Comparison of ENCODE assay signal across 13 mouse cellular contexts in genomic region chr14:100375218-100375983, GRCm38 (mm10).
DNase-seq lines count a peak whose midpoint lies in the region; ATAC-seq and TF ChIP-seq lines count a peak whose summit lies in the region.
"Had no signal": no experiment of that assay in that cellular context is flagged by ENCODE, and none has a peak within 500 bp of the region (broad histone marks: within the 10 kb centered on the region; RNA-seq: fewer than 3 reads in every experiment).

No protein-coding gene starts in this region.

- no peak for DNase-seq in layer of hippocampus, adult 2 months (ENCODE audit: low spot score in 2 of 2)
- DNase-seq in layer of hippocampus, postnatal 14 days (ENCODE audit: low spot score in 2 of 2), result no peak
- DNase-seq in hindbrain, embryonic 10.5 days (ENCODE audit: low spot score), result no peak
- no peak for DNase-seq in heart, adult 8-10 months (ENCODE audit: low spot score)
- no peak for DNase-seq in lung, adult 18-20 months
- DNase-seq: adrenal gland, postnatal 10 days; B cell, adult 2 months; cerebellum, adult 8-10 months had no signal

- peaks cover 11% of the 10 kb centered on the region; the same call in 1 of the 2 replicates for H3K4me1 ChIP-seq in hindbrain, embryonic 10.5 days (replicated peaks)
- H3K4me1 ChIP-seq in midbrain, embryonic 13.5 days (replicated peaks), result peaks cover 13% of the 10 kb centered on the region; the same call in 1 of the 2 replicates
- no peaks in the 10 kb centered on the region for H3K4me1 ChIP-seq in stomach, embryonic 16.5 days (ENCODE audit: control insufficient read depth, insufficient read depth, low read length)
- H3K4me1 ChIP-seq: heart, embryonic 15.5 days; kidney, embryonic 15.5 days had no signal

- peak overlapping the region; percentile 51; the same call in 1 of the 2 replicates for H3K9ac ChIP-seq in midbrain, embryonic 13.5 days (replicated peaks)
- no peak overlapping the region for H3K9ac ChIP-seq in stomach, embryonic 16.5 days (ENCODE audit: low read length)
- H3K9ac ChIP-seq: heart, embryonic 15.5 days; kidney, embryonic 15.5 days had no signal

- no peak for TF ChIP-seq CTCF in layer of hippocampus, adult 2 months (conservative IDR thresholded peaks at IDR 0.05)

- H3K4me2 ChIP-seq in midbrain, embryonic 13.5 days (replicated peaks), result peak overlapping the region; percentile 50
- H3K4me2 ChIP-seq in stomach, embryonic 16.5 days (ENCODE audit: low read depth, low read length), result peak overlapping the region; percentile 5; the same call in 1 of the 2 replicates
- H3K4me2 ChIP-seq: heart, embryonic 15.5 days; kidney, embryonic 15.5 days had no signal

- no peaks in the 10 kb centered on the region for H3K36me3 ChIP-seq in hindbrain, embryonic 10.5 days
- no peaks in the 10 kb centered on the region for H3K36me3 ChIP-seq in midbrain, embryonic 13.5 days
- H3K36me3 ChIP-seq in stomach, embryonic 16.5 days (ENCODE audit: control insufficient read depth, insufficient read depth, low read length), result no peaks in the 10 kb centered on the region
- H3K36me3 ChIP-seq: heart, embryonic 15.5 days; kidney, embryonic 15.5 days had no signal

- peak; percentile 90 for ATAC-seq in midbrain, embryonic 13.5 days
- ATAC-seq in stomach, embryonic 16.5 days (ENCODE audit: insufficient read depth, low FRiP score), result no peak
- ATAC-seq in megakaryocyte, adult 5-6 weeks (ENCODE audit: poor library complexity, severe bottlenecking), result no peak

- WGBS in hindbrain, embryonic 10.5 days, result 37% methylated on average over 8 of the region's 8 CpGs
- 18% methylated on average over 8 of the region's 8 CpGs for WGBS in midbrain, embryonic 13.5 days
- 41% methylated on average over 8 of the region's 8 CpGs for WGBS in stomach, embryonic 16.5 days

- H3K4me3 ChIP-seq in layer of hippocampus, adult 2 months, result peak overlapping the region; percentile 42
- H3K4me3 ChIP-seq in hindbrain, embryonic 10.5 days, result peak overlapping the region; percentile 30
- peak overlapping the region; percentile 29 for H3K4me3 ChIP-seq in midbrain, embryonic 13.5 days (replicated peaks)
- H3K4me3 ChIP-seq in stomach, embryonic 16.5 days (replicated peaks; ENCODE audit: low read length), result 0 out of 2 replicates have a peak overlapping the region, but pooled peaks have one; percentile 5
- H3K4me3 ChIP-seq: heart, embryonic 15.5 days; kidney, embryonic 15.5 days had no signal

- H3K9me3 ChIP-seq in hindbrain, embryonic 10.5 days, result peaks cover 4% of the 10 kb centered on the region; the same call in 1 of the 2 replicates
- H3K9me3 ChIP-seq in midbrain, embryonic 13.5 days, result no peaks in the 10 kb centered on the region
- no peaks in the 10 kb centered on the region; the same call in 1 of the 2 replicates for H3K9me3 ChIP-seq in stomach, embryonic 16.5 days (replicated peaks; ENCODE audit: control insufficient read depth, low read length)
- H3K9me3 ChIP-seq: heart, embryonic 15.5 days; kidney, embryonic 15.5 days had no signal

- no peak overlapping the region for H3K27ac ChIP-seq in layer of hippocampus, adult 2 months
- H3K27ac ChIP-seq in hindbrain, embryonic 10.5 days, result peak overlapping the region; percentile 74
- peak overlapping the region; percentile 74 for H3K27ac ChIP-seq in midbrain, embryonic 13.5 days
- H3K27ac ChIP-seq in stomach, embryonic 16.5 days (ENCODE audit: low read length), result peak overlapping the region; percentile 32; the same call in 1 of the 2 replicates
- H3K27ac ChIP-seq: heart, embryonic 15.5 days; kidney, embryonic 15.5 days had no signal

- H3K27me3 ChIP-seq in hindbrain, embryonic 10.5 days (ENCODE audit: insufficient read depth, poor library complexity, severe bottlenecking), result no peaks in the 10 kb centered on the region
- no peaks in the 10 kb centered on the region for H3K27me3 ChIP-seq in midbrain, embryonic 13.5 days
- H3K27me3 ChIP-seq in stomach, embryonic 16.5 days (ENCODE audit: control insufficient read depth, insufficient read depth, low read length), result no peaks in the 10 kb centered on the region
- H3K27me3 ChIP-seq: heart, embryonic 15.5 days; kidney, embryonic 15.5 days had no signal
